Mouse (Mus musculus) erythroblast, adult 5-6 weeks (primary cell): ENCODE measurements around the gene S100a5. TPM values are rescaled to one million over a fixed set of nuclear protein-coding genes. Genes with fewer than 3 reads are reported as not detected.

Experiments
- ATAC-seq: replicated peaks from 2 replicates; pipeline ENCODE4 v1.8.0; 2016; ENCODE audit warnings: moderate number of reproducible peaks, mild to moderate bottlenecking, moderate TSS enrichment, inconsistent platforms; ENCODE audit not compliant: poor library complexity, low FRiP score, severe bottlenecking
- total RNA-seq, 2 experiments: library from RNA; stranded (forward) in 1 of 2; stranded (reverse) in 1 of 2; fragments of 150-400 nt in 1 of 2; fragments of 200-764, 138-1000 nt in 1 of 2; gene quantifications; 2 replicates each; pipeline versions ENCODE4 v1.2.3 to v1.2.4; 2015 to 2017; ENCODE audit warnings: low replicate concordance in 2 of 2

S100a5 gene
- total RNA-seq, 2 experiments from 2014 or later: not detected

- no peak for ATAC-seq
These were observed 51.2 kb downstream of the S100a5 start for GRCm38 (mm10) chr3:90659364-90660044.

Other genes with a start within 250 kb of the S100a5 start
- not detected in 2 replicates for gene Slc27a3, start 218.6 kb upstream of the S100a5 start, total RNA-seq (2015; ENCODE audit: low replicate concordance)
- 0.68 TPM in 1 of 2 replicates, not detected in the other for gene Slc27a3, start 218.6 kb upstream of the S100a5 start, total RNA-seq (2017; ENCODE audit: low replicate concordance)
- gene Ints3, start 174.9 kb upstream of the S100a5 start, total RNA-seq (2015; ENCODE audit: low replicate concordance): 6.0 and 6.9 TPM in 2 replicates
- 5.1 and 10.5 TPM in 2 replicates for gene Ints3, start 174.9 kb upstream of the S100a5 start, total RNA-seq (2017; ENCODE audit: low replicate concordance)
- not detected in 2 replicates for gene Npr1, start 142.7 kb upstream of the S100a5 start, total RNA-seq (2015; ENCODE audit: low replicate concordance)
- 0.84 TPM in 1 of 2 replicates, not detected in the other for gene Npr1, start 142.7 kb upstream of the S100a5 start, total RNA-seq (2017; ENCODE audit: low replicate concordance)
- 25.9 and 29.9 TPM in 2 replicates for gene Ilf2, start 132.4 kb upstream of the S100a5 start, total RNA-seq (2015; ENCODE audit: low replicate concordance)
- gene Ilf2, start 132.4 kb upstream of the S100a5 start, total RNA-seq (2017; ENCODE audit: low replicate concordance): 37.6 and 44.0 TPM in 2 replicates
- 6.3 and 11.5 TPM in 2 replicates for gene Snapin, start 117.5 kb upstream of the S100a5 start, total RNA-seq (2015; ENCODE audit: low replicate concordance)
- gene Snapin, start 117.5 kb upstream of the S100a5 start, total RNA-seq (2017; ENCODE audit: low replicate concordance): 10.7 and 13.4 TPM in 2 replicates
- 33.0 and 49.1 TPM in 2 replicates for gene Chtop, start 99.0 kb upstream of the S100a5 start, total RNA-seq (2015; ENCODE audit: low replicate concordance)
- 37.8 and 45.3 TPM in 2 replicates for gene Chtop, start 99.0 kb upstream of the S100a5 start, total RNA-seq (2017; ENCODE audit: low replicate concordance)
- 41.3 and 51.2 TPM in 2 replicates for gene S100a1, start 94.1 kb upstream of the S100a5 start, total RNA-seq (2015; ENCODE audit: low replicate concordance)
- 15.3 and 28.6 TPM in 2 replicates for gene S100a1, start 94.1 kb upstream of the S100a5 start, total RNA-seq (2017; ENCODE audit: low replicate concordance)
- gene S100a13, start 94.1 kb upstream of the S100a5 start, total RNA-seq (2015; ENCODE audit: low replicate concordance): 1.9 and 18.0 TPM in 2 replicates
- 22.4 and 31.6 TPM in 2 replicates for gene S100a13, start 94.1 kb upstream of the S100a5 start, total RNA-seq (2017; ENCODE audit: low replicate concordance)
- gene S100a14, start 81.7 kb upstream of the S100a5 start, total RNA-seq (2015; ENCODE audit: low replicate concordance): not detected in 2 replicates
- gene S100a14, start 81.7 kb upstream of the S100a5 start, total RNA-seq (2017; ENCODE audit: low replicate concordance): not detected in 2 replicates
- gene S100a16, start 71.3 kb upstream of the S100a5 start, total RNA-seq (2015; ENCODE audit: low replicate concordance): not detected in 2 replicates
- gene S100a16, start 71.3 kb upstream of the S100a5 start, total RNA-seq (2017; ENCODE audit: low replicate concordance): not detected in 2 replicates
- gene S100a3, start 47.9 kb upstream of the S100a5 start, total RNA-seq (2015; ENCODE audit: low replicate concordance): 2.5 TPM in 1 of 2 replicates, not detected in the other
- gene S100a3, start 47.9 kb upstream of the S100a5 start, total RNA-seq (2017; ENCODE audit: low replicate concordance): not detected in 2 replicates
- not detected in 2 replicates for gene S100a2, start 18.3 kb upstream of the S100a5 start, total RNA-seq (2015; ENCODE audit: low replicate concordance)
- gene S100a2, start 18.3 kb upstream of the S100a5 start, total RNA-seq (2017; ENCODE audit: low replicate concordance): not detected in 2 replicates
- gene Gm42674, start 6.6 kb upstream of the S100a5 start, total RNA-seq (2015; ENCODE audit: low replicate concordance): not detected in 2 replicates
- not detected in 2 replicates for gene Gm42674, start 6.6 kb upstream of the S100a5 start, total RNA-seq (2017; ENCODE audit: low replicate concordance)
- gene S100a4, start 4.8 kb upstream of the S100a5 start, total RNA-seq (2015; ENCODE audit: low replicate concordance): 64.0 and 136 TPM in 2 replicates
- 89.5 and 104 TPM in 2 replicates for gene S100a4, start 4.8 kb upstream of the S100a5 start, total RNA-seq (2017; ENCODE audit: low replicate concordance)
- gene S100a6, start 4.4 kb downstream of the S100a5 start, total RNA-seq (2015; ENCODE audit: low replicate concordance): 246 and 247 TPM in 2 replicates
- 99.2 and 118 TPM in 2 replicates for gene S100a6, start 4.4 kb downstream of the S100a5 start, total RNA-seq (2017; ENCODE audit: low replicate concordance)
- not detected in 2 replicates for gene S100a7a, start 45.5 kb downstream of the S100a5 start, total RNA-seq (2015; ENCODE audit: low replicate concordance)
- not detected in 2 replicates for gene S100a7a, start 45.5 kb downstream of the S100a5 start, total RNA-seq (2017; ENCODE audit: low replicate concordance)
- gene S100a8, start 60.5 kb downstream of the S100a5 start, total RNA-seq (2015; ENCODE audit: low replicate concordance): 9,516 and 10,353 TPM in 2 replicates
- gene S100a8, start 60.5 kb downstream of the S100a5 start, total RNA-seq (2017; ENCODE audit: low replicate concordance): 5,136 and 5,692 TPM in 2 replicates
- 13,871 and 15,956 TPM in 2 replicates for gene S100a9, start 87.2 kb downstream of the S100a5 start, total RNA-seq (2015; ENCODE audit: low replicate concordance)
- gene S100a9, start 87.2 kb downstream of the S100a5 start, total RNA-seq (2017; ENCODE audit: low replicate concordance): 4,543 and 6,947 TPM in 2 replicates
- 4.8 TPM in 1 of 2 replicates, not detected in the other for gene Pglyrp4, start 118.4 kb downstream of the S100a5 start, total RNA-seq (2015; ENCODE audit: low replicate concordance)
- gene Pglyrp4, start 118.4 kb downstream of the S100a5 start, total RNA-seq (2017; ENCODE audit: low replicate concordance): not detected in 2 replicates
- not detected in 2 replicates for gene Gm5849, start 169.4 kb downstream of the S100a5 start, total RNA-seq (2015; ENCODE audit: low replicate concordance)
- not detected in 2 replicates for gene Gm5849, start 169.4 kb downstream of the S100a5 start, total RNA-seq (2017; ENCODE audit: low replicate concordance)